Mouse (Mus musculus): ENCODE data around the gene Akr1a1.
"Not testable (repeated sequence)": the region's sequence is repeated elsewhere in the genome, so short reads cannot be mapped to it uniquely, and the experiment has no call there.

Gene Akr1a1

DNA sequence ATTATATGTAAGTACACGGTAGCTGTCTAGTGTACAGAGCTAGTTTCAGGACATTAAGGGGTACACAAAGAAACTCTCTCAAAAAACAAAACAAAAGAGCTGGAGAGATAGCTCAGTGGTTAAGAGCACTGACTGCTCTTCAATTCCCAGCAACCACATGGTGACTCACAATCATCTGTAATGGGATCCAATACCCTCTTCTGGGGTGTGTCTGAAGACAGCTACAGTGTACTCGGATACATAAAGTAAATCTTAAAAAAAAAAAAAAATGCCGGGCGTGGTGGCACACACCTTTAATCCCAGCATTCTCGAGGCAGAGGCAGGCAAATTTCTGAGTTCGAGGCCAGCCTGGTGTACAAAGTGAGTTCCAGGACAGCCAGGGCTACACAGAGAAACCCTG lies 8.4 kb upstream of the Akr1a1 start:
- not testable (repeated sequence) for ATAC-seq (ENCODE audit: insufficient number of reproducible peaks, low FRiP score, low TSS enrichment)

DNA sequence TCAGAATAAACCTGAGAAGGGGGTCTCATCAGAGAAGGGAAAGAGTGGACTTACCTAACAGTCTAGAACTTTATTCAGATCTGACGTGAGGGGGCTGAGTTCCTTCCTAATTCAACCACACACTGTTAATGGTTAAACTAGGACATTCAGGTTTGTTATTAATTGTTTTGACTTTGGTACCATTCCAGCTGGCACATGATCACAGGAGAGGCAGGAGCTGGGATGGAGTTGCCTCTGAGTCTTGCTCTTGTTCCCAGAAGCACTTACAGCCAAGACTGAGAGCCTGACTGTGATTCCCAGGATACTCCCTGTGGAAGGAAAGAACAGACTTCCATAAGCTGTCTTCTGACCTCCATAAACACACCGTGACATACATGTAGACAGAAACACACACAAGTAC lies 8.0 kb upstream of the Akr1a1 start:
- no peak for ATAC-seq (ENCODE audit: insufficient number of reproducible peaks, low FRiP score, low TSS enrichment)

GRCm38 (mm10) chr4:116657971-116658370 lies 6.5 kb upstream of the Akr1a1 start:
- no peak for ATAC-seq (ENCODE audit: insufficient number of reproducible peaks, low FRiP score, low TSS enrichment)

GRCm38 (mm10) chr4:116655658-116656057 lies 4.2 kb upstream of the Akr1a1 start:
- no peak for ATAC-seq (ENCODE audit: insufficient number of reproducible peaks, low FRiP score, low TSS enrichment)

DNA sequence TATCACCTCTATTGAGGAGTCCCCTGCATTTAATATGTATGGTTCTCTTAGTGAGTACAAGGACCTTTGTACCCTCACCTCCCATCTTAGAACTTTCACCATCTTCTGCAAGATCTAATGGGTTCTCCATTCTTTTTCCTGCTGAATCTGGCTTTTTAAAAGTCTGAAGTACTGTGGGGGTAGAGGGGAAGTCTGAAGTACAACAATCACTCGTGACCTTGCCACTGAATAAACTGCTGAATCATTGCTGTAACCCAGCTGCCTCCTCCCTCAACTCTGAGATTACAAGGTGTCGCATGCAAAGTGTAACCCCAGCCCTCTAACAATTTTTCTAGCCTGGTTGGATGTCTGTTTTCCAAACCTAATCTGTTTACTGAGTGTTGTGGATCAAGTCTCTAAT lies 3.6 kb upstream of the Akr1a1 start:
- ATAC-seq (ENCODE audit: insufficient number of reproducible peaks, low FRiP score, low TSS enrichment): no peak

DNA sequence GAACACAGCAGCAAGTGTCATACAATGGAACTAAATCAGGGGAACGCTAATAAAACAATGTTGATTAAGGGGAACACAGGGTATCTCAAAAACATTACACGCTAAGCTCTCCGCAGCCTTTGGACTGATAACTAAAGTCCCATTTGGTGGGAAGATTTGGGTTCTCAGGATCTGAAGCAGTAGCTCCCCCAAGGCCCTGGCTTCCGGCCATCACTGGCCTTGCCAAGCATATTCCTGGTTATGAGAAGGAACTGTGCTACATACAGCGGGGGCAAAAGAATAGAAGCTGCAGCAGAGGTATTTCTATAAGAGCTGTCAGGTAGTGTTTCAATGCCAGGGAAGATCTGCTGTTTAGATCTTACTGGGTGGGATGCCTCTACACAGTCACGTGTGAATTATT lies 1.7 kb upstream of the Akr1a1 start:
- ATAC-seq (ENCODE audit: insufficient number of reproducible peaks, low FRiP score, low TSS enrichment): no peak

GRCm38 (mm10) chr4:116651797-116652135 lies 286 bp upstream of the Akr1a1 start:
- no peak for ATAC-seq (ENCODE audit: insufficient number of reproducible peaks, low FRiP score, low TSS enrichment)

- no peak for ATAC-seq (ENCODE audit: insufficient number of reproducible peaks, low FRiP score, low TSS enrichment)
Observed at GRCm38 (mm10) chr4:116650365-116650764, 1.1 kb downstream of the Akr1a1 start.

- ATAC-seq (ENCODE audit: insufficient number of reproducible peaks, low FRiP score, low TSS enrichment): no peak
Observed at GRCm38 (mm10) chr4:116649411-116649810, 2.1 kb downstream of the Akr1a1 start.

DNA sequence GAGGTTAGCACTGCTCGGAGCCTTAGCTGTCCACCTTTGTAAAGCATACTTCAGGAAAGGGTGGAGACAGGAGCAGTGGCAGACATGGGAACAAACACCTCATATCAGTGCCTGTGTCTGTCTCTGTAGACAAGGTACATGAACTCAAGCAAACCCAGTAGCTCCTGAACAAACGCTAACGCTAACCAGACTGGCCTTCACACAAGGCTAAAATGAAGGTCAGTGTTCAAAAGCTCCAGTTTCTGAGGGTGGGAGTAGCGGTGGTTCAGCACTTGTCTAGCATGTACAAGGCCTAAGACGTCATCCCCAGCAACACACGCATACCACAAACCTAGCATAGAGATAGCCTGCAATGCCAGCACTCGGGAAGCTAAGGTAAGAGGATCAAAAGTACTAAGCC lies 5.9 kb downstream of the Akr1a1 start:
- no peak for ATAC-seq (ENCODE audit: insufficient number of reproducible peaks, low FRiP score, low TSS enrichment)

DNA sequence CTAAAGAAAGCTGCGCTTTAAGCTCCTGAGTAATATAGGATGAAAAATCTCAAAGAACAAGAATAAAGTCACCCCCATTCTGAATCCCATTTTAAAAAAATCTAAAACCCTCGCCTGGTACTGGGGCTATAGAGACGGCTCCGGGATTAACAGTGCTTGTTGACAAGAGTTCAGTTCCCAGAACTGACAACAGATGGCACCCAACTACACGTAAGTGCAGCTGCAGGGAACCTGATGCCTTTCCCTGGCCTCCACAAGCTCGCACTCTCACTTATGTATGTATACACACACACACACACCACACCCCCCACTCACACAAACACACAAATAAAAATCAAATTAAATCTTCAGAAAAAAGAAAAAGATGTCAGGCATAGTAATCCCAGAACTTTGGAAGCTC lies 7.2 kb downstream of the Akr1a1 start:
- no peak for ATAC-seq (ENCODE audit: insufficient number of reproducible peaks, low FRiP score, low TSS enrichment)

DNA sequence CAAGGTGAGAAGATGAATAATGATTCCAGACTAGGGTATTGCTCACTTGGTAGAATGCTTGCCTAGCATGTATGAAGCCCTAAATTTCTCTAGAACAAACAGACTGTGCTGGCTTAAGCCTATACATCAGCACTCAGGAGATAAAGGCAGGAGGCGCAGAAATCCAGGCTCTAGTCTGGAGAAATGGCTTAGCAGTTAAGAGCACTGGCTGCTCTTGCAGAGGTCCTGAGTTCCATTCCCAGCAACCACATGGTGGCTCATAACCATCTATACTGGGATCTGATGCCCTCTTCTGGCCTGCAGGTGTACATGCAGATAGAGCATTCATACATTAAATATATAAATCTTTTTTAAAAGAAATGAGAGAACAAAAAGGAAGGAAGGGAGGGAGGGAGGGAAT lies 9.4 kb downstream of the Akr1a1 start:
- no peak for ATAC-seq (ENCODE audit: insufficient number of reproducible peaks, low FRiP score, low TSS enrichment)

GRCm38 (mm10) chr4:116638821-116639220 lies 12.7 kb downstream of the Akr1a1 start:
- no peak for ATAC-seq (ENCODE audit: insufficient number of reproducible peaks, low FRiP score, low TSS enrichment)

- no peak for ATAC-seq (ENCODE audit: insufficient number of reproducible peaks, low FRiP score, low TSS enrichment)
Observed at GRCm38 (mm10) chr4:116635197-116635596, 16.3 kb downstream of the Akr1a1 start.

DNA sequence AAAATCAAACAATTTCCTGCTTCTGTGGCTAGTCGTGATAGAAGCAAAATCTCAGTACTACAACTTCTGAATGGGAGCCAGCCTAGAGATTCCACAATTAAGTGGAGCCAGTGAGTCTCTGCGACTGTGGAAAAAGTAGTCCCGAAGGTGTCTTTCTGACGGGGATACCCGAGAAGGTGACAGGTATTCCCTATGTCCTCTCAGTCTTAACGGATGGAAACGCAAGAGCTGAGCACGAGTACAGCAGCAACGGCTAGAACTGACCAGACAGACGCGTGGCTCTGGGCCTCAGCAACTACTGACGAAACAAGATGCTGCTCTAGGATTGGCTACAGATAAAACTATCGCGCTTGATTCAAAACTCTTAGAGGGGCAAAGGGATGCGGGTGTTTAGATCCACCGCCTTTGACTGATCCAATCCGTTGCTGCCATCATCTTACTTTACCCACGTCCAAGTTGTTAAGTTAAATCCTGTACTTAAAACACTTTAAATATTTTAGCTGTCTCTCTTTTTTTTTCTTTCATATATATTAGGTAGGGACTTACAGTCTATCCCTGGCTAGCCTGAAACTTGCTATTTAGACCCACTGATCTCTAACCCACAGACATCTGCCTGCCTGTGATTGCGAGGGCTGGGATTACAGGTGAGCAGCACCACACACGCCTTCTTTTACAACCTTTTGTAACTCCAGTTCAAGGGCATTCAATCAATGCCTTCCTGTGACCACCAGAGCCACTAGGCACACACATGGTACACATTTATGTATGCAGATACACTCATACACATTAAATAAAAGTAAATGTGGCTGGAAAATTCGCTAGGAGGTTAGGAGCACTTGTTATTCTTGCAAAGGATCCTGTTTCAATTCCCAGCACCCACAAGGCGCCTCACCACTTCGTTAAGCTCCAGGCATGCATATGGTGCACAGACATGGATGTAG lies 23.5 kb downstream of the Akr1a1 start, which contains the start of gene Nasp:
Nasp (minus strand) TSS at position 220 of the 941 bp plus-strand sequence.
- ATAC-seq (ENCODE audit: insufficient number of reproducible peaks, low FRiP score, low TSS enrichment): peak; percentile 96

DNA sequence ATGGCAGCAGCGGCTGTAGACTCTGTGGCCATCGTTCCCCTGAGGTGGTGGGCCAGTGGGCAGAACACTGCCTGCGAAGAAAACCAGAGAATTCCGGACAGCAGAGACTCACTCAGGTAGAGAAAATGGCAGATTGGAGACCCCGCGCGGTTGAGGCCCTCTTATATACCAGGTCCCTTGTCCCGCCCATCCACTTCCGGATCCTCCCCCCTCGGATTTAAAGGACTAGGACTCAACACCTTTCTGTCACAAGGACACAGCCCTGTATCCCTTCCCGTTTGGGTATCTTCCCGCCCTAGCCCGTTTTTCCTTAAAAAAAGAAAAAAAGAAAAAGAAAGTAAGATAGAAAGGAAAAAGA lies 24.1 kb downstream of the Akr1a1 start:
- ATAC-seq (ENCODE audit: insufficient number of reproducible peaks, low FRiP score, low TSS enrichment): peak; percentile 82

- peak; percentile 65; the same call in 1 of the 2 replicates for ATAC-seq (ENCODE audit: insufficient number of reproducible peaks, low FRiP score, low TSS enrichment)
Observed at GRCm38 (mm10) chr4:116626658-116627358, 24.7 kb downstream of the Akr1a1 start.

DNA sequence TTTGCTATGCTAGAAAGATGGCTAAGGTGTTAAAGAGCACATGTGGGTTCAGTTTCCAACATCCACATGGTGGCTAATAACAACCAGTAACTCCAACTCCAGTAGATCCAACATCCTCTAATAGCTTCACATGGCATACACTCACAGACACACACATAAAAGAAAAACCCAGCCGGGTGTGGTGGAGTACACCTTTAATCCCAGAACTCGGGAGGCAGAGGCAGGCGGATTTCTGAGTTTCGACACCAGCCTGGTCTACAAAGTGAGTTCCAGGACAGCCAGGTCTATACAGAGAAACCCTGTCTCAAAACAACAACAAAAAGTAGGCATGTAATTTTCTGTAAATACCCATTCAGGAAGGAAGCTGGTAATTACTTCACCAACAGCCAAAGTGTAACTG lies 26.6 kb downstream of the Akr1a1 start:
- ATAC-seq (ENCODE audit: insufficient number of reproducible peaks, low FRiP score, low TSS enrichment): no peak

DNA sequence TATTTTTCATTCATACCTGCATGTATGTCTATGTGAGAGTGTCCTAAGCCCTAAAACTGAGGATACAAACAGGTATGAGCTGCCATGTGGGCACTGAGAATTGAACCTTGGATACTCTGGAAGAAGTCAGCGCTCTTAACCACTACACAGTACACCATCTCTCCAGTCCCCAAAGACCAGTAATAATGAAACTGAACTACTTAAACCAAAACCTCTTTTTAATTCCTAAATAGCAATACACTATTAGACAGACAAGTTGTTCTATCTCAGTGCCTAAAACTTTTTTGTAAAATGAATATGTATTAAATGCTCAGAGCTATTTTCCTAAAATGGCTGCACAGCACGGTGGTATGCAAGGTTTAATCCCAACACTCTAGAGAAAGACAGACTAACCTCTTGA lies 36.2 kb downstream of the Akr1a1 start:
- ATAC-seq (ENCODE audit: insufficient number of reproducible peaks, low FRiP score, low TSS enrichment): no peak

- ATAC-seq (ENCODE audit: insufficient number of reproducible peaks, low FRiP score, low TSS enrichment): no peak
Observed at GRCm38 (mm10) chr4:116612621-116613020, 38.9 kb downstream of the Akr1a1 start.

GRCm38 (mm10) chr4:116596978-116597881 lies 54.2 kb downstream of the Akr1a1 start:
- peak; percentile 92 for ATAC-seq (ENCODE audit: insufficient number of reproducible peaks, low FRiP score, low TSS enrichment)
